Mouse (Mus musculus) T-helper 17 cell (primary cell): ENCODE data around the gene Hmga1b.
"Not testable (repeated sequence)": the region's sequence is repeated elsewhere in the genome, so short reads cannot be mapped to it uniquely, and the experiment has no call there.

ENCODE experiments used
- in situ Hi-C, 2 experiments: fragments of 300-600 bp; cut with MboI, MseI; formaldehyde crosslinking; loops; 1 replicate in 1 of 2; 2 replicates in 1 of 2; pipeline ENCODE4 v1.15.1; 2025; ENCODE audit warnings: high pct_unique_total_duplicates in 2 of 2

Gene Hmga1b

GRCm38 (mm10) chr11:120731858-120732680 is 30.5 kb upstream of the Hmga1b start, which contains the start of gene Cbr2:
Cbr2 (minus strand) TSS chr11:120732114.
- in situ Hi-C loops: no loop called here

DNA sequence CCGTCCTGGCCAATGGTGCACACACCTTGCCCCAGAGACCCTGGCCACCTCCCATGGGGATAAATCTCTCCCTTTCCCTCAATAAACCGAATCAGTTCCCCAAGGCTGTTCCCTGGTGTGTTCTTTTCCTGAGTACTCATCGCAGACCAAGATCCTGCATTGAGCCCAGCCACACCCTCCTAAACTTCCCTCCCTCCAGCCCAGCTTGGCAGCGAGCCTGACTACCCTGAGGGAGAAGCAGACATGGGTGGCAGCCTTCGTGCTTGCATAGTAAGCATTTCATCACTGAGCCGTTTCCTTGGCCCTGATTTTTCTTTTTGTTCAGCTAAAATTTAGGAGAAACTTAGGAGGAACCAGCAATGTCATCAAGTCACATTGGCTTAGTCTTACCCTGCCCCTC is 29.1 kb upstream of the Hmga1b start:
- in situ Hi-C loops: no loop called here

- in situ Hi-C loops: no loop called here
These were observed 26.2 kb upstream of the Hmga1b start for GRCm38 (mm10) chr11:120736424-120736823.

- in situ Hi-C loops: loop anchor here in 1 of 2 experiments (10.0 kb wide), 1 partner anchor 1116 kb away; no protein-coding TSS in a partner anchor
These were observed 21.6 kb upstream of the Hmga1b start for GRCm38 (mm10) chr11:120740981-120741380.

DNA sequence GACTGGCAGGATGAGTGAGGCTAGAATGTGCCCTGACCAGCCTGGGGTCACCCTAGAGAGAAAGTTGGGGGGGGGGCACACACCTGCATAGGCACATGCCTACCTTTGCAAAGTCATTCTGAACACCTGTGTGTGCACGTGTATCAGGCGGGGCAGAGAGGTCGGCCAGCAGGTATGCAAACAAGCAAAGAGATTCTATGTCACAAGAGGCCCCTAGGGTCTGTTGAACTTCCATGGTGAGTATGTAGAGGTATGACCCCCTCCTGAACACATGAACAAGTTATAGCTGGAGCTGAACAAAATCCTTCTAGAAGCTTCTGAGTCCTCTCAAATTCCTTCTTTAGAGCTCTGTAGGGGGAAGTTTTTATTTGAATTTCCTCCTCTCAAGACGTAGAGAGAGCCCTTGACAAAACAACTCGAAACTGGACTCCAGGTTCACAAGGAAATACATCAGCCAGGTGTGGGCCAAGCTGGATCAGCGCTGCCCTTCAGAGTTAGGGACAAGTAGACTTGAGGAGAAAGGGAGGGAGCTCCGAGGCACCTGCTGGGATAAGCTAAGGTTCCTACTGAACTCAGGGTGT is 18.4 kb upstream of the Hmga1b start:
- in situ Hi-C loops: loop anchor here in 1 of 2 experiments (10.0 kb wide), 1 partner anchor 1119 kb away; no protein-coding TSS in a partner anchor

- in situ Hi-C loops: loop anchor here in 1 of 2 experiments (10.0 kb wide), 1 partner anchor 1123 kb away; no protein-coding TSS in a partner anchor
These were observed 14.6 kb upstream of the Hmga1b start for GRCm38 (mm10) chr11:120747974-120748373.

- in situ Hi-C loops: loop anchor here in 1 of 2 experiments (10.0 kb wide), 1 partner anchor 1125 kb away; no protein-coding TSS in a partner anchor
These were observed 13.2 kb upstream of the Hmga1b start for GRCm38 (mm10) chr11:120749430-120749829.

- in situ Hi-C loops: no loop called here
These were observed 11.0 kb upstream of the Hmga1b start for GRCm38 (mm10) chr11:120751606-120752005.

DNA sequence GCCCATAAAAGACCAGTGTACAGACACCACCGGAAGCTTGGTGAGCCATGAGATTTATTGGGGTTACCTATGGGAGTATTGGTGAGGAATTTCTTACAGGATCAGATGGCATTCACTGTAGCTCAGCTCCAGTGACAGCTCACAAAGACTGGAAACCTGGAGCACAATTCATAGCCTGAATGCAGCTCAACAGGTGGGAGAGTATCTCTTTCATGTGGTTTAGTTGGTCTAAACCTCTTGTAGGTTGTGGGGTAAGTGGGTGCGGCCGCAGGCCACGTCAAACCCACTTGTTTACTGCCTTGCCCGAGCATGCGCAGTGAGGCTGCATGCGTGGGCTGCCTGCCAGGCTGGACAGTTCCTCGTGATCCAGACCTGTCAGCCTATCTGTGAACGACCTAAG is 2.4 kb upstream of the Hmga1b start:
- in situ Hi-C loops: no loop called here

DNA sequence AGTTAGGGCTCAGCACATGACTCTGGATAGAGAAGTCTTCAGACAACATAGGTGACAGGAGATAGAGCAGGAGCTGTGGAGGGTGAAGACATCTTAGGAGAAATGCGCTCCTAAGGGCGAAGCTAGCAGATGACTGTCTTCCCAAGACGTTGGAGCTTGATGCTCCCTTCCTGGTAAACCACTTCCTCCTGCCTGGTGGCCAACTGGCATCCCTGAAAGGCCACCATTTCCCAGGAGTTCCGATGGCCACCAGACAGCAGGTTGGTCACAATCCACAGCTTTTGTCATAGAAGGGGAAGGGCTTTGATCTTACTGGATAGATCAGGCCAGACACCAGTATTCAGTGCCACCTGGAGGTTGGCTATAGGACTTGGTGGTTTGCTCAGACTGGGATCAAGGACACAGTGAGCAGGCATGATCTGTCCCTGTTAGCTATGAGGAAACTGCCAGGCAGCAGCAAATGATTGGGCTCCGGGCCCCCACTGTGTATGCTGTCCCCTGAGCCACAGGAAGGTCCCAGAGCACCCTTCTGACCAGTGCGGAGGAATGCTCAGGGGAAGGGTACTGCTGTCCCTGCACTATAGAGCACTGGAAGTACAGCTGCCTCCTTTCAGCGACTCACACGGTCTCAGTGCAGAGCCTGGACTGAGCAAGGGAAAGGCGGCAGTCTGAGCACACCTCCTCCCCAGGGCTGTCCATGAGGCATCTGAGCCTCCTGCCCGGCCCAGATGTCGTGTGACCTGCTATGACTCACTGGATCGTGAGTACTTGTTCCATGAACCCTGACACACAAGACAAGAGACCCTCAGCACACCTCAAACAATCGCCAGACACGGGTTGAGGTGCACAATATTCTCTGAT is 553 bp upstream of the Hmga1b start:
- in situ Hi-C loops: no loop called here

DNA sequence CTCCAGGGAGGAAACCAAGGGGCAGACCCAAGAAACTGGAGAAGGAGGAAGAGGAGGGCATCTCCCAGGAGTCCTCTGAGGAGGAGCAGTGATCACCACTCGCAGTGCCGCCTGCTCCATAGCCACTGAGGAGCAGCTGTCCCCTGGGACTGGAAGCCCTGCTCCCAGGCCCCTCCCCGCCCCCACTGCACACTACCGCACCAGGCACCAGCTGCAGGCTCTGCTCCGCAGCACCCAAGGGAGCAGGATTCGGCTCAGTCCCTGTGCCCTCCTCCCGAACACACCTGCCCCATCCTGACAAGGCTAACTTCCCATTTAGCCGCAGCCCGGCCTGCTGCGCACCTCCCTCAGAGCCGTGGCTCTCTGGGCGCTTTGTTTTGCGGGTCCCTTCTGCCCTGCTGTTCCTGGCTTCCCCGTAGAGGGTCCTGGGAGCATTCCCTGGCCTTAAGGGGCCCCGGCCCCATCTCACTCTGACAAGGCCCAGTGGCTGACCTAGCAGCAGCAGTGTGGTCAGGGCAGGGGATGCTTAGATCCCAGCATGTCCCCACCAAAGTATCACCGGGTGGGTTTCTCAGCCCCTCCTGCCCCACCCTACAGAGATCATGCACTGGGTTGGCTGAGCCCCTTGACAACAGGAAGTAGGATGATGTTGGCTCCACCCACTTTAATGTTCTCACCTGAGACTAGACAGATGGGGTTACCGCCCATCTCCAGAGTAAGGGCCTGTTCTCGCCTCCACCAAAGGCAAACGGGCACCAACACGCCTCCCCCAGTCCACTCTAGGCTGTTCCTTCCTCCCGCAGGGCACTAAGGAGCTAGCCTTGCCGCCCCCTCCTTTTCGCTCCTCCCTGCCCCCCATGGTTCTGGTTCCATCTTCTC is 766 bp downstream of the Hmga1b start:
- in situ Hi-C loops: not testable (repeated sequence)

DNA sequence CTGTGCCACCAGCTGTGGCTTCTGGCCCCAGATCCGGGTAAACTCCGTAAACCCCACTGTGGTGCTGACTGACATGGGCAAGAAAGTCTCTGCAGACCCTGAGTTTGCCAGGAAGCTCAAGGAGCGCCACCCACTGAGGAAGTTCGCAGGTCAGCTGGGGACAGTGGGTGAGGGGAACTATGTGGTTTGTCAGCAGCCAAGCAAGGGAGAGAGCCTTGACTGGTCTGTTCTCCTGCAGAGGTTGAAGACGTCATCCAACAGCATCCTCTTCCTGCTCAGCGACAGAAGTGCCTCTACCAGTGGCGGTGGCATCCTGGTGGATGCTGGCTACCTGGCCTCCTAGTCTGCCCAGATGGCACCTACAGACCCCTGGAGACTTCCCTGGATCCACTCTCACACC is 4.4 kb downstream of the Hmga1b start:
- in situ Hi-C loops: not testable (repeated sequence)

DNA sequence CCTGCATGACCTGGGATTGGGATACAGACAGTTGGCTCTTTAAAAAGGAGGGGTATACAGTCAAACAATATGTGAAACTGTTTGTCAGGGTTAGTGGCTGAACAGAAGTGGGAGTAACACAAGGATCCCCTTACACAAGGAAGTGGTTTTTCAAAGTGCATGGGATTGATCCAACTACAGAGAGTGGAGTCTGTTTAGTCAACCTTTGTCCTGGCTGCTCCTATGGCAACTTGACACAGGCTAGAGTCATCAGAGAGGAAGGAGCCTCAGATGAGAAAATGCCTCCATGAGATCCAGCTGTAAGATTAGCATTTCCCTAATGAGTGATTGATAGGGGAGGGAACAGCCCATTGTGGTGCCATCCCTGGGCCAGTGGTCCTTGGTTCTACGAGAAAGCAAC is 5.6 kb downstream of the Hmga1b start:
- in situ Hi-C loops: no loop called here

DNA sequence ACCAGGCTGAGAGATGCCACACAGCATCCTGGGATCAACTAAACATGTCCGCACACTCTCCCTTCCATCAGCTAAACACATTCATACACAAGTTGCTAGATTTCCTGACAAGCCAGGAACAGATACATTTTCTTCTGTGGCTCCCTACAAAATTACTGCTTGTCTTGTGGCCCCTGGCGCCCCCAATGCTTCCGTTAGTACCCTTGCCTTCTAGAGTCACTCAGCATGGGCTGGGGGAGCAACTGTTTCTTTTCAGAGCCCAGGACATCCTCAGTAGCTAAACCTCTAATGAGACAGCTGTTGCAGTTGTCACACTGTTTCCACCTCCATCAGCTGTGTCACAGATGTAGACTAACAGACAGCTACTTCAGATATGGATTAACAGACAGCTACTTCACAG is 10.2 kb downstream of the Hmga1b start:
- in situ Hi-C loops: no loop called here

DNA sequence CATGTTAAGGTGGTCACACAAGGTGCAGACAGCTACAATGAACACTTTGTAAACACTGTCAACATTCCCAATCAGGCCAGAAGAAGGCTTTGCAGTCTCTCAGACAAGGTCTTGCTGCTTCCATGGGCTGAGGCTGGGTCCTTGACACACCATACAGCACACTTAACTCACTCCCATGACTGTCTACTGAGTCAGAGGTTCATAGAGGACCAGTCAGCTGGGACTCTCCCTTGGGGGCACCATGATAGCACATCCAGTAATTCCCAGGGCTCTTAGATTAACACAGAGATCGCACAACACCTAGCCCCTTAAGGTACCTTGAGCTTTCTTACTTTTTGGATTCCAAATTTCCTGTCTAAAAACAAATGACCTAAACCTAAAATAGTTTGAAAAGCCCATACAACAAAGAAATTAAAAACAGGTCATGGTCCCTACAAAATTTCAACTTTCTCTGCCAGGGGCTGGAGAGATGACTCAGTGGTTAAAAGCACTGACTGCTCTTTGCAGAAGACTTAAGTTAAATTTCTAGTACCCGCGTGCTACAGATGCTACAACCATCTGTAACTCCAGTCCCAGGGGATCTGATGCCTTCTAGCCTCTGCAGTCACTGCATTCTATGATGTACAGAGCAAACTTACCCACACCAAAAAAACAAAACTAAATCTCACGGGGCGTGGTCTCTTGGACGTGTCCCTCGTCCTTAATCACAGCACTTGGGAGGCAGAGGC is 11.0 kb downstream of the Hmga1b start:
- in situ Hi-C loops: no loop called here

GRCm38 (mm10) chr11:120775774-120776469 is 13.3 kb downstream of the Hmga1b start:
- in situ Hi-C loops: loop anchor here (5.0 kb wide), 1 partner anchor 59 kb away; no protein-coding TSS in a partner anchor

- in situ Hi-C loops: loop anchor here (5.0 kb wide), 1 partner anchor 60 kb away; no protein-coding TSS in a partner anchor
These were observed 14.5 kb downstream of the Hmga1b start for GRCm38 (mm10) chr11:120777123-120777522.

GRCm38 (mm10) chr11:120779876-120780275 is 17.3 kb downstream of the Hmga1b start:
- in situ Hi-C loops: loop anchor here (5.0 kb wide), 1 partner anchor 63 kb away; no protein-coding TSS in a partner anchor

- in situ Hi-C loops: not testable (repeated sequence)
These were observed 18.8 kb downstream of the Hmga1b start for GRCm38 (mm10) chr11:120781361-120781760.
